Mouse (Mus musculus) kidney, adult 2 months (tissue): ENCODE measurements around the gene Ap1b1.

Experiments used
- CTCF ChIP-seq: fragments of 200-500 bp; conservative IDR thresholded peaks from 2 replicates; pipeline ENCODE4 v1.5.1; 2011; ENCODE audit warnings: low read depth, mild to moderate bottlenecking, control low read depth, low read length, moderate library complexity, mixed read lengths; ENCODE audit not compliant: insufficient read depth, insufficient read length
- POLR2A ChIP-seq: fragments of 200-500 bp; IDR thresholded peaks from one replicate; pipeline ENCODE4 v1.6.1; 2011; ENCODE audit warnings: low read depth, low read length, control low read depth

GRCm38 (mm10) chr11:4984799-4985198 is 1.8 kb upstream of the Ap1b1 start:
- TF ChIP-seq CTCF (no peak), POLR2A (no peak)
